8 mouse cellular contexts compared by ENCODE assay signal in genomic region chr2:62646671-62647289, GRCm38 (mm10). TPM values are rescaled to one million over a fixed set of nuclear protein-coding genes. Genes with fewer than 3 reads are reported as not detected.
DNase-seq lines count a peak whose midpoint lies in the region; ATAC-seq lines count a peak whose summit lies in the region.

No protein-coding gene starts in this region.

- ATAC-seq in embryonic facial prominence, embryonic 12.5 days (ENCODE audit: insufficient number of reproducible peaks, insufficient read depth, low FRiP score, low TSS enrichment): no peak
- ATAC-seq in hindbrain, embryonic 14.5 days (ENCODE audit: low FRiP score): peak; percentile 62

- no peaks in the 10 kb centered on the region for H3K36me3 ChIP-seq in embryonic facial prominence, embryonic 12.5 days
- H3K36me3 ChIP-seq in hindbrain, embryonic 14.5 days (replicated peaks; ENCODE audit: control insufficient read depth, insufficient read depth): no peaks in the 10 kb centered on the region
- no peaks in the 10 kb centered on the region for H3K36me3 ChIP-seq in midbrain, embryonic 10.5 days

- WGBS in embryonic facial prominence, embryonic 12.5 days: 25% methylated on average over 6 of the region's 6 CpGs
- WGBS in hindbrain, embryonic 14.5 days: 8% methylated on average over 6 of the region's 6 CpGs
- WGBS in midbrain, embryonic 10.5 days: 23% methylated on average over 6 of the region's 6 CpGs

- H3K9ac ChIP-seq in embryonic facial prominence, embryonic 12.5 days: peak overlapping the region; percentile 48; the same call in 1 of the 2 replicates
- H3K9ac ChIP-seq in hindbrain, embryonic 14.5 days: 0 out of 2 replicates have a peak overlapping the region, but pooled peaks have one; percentile 47

- H3K4me1 ChIP-seq in embryonic facial prominence, embryonic 12.5 days: no peaks in the 10 kb centered on the region
- 0 out of 2 replicates have a peak, but pooled peaks cover 4% of the 10 kb centered on the region for H3K4me1 ChIP-seq in hindbrain, embryonic 14.5 days (replicated peaks; ENCODE audit: control insufficient read depth, insufficient read depth, low read length)
- H3K4me1 ChIP-seq in midbrain, embryonic 10.5 days: peaks cover 14% of the 10 kb centered on the region

- peak overlapping the region; percentile 74 for H3K4me2 ChIP-seq in embryonic facial prominence, embryonic 12.5 days (replicated peaks)
- H3K4me2 ChIP-seq in hindbrain, embryonic 14.5 days (replicated peaks): peak overlapping the region; percentile 80

- peak; percentile 52 for DNase-seq in heart, adult 11 months
- no peak for DNase-seq in heart, postnatal 4 days
- DNase-seq in hindbrain, embryonic 14.5 days (ENCODE audit: low spot score): no peak
- no peak for DNase-seq in midbrain, embryonic 10.5 days (ENCODE audit: low spot score)
- no peak for DNase-seq in adrenal gland, adult 8-10 months
- DNase-seq in cerebellum, adult 9-10 months: no peak
- DNase-seq in layer of hippocampus, adult 11-12 months (ENCODE audit: low spot score): no peak

- peak overlapping the region; percentile 51 for H3K4me3 ChIP-seq in embryonic facial prominence, embryonic 12.5 days
- H3K4me3 ChIP-seq in hindbrain, embryonic 14.5 days (replicated peaks; ENCODE audit: low read length): peak overlapping the region; percentile 43
- peak overlapping the region; percentile 63 for H3K4me3 ChIP-seq in midbrain, embryonic 10.5 days

- H3K27me3 ChIP-seq in embryonic facial prominence, embryonic 12.5 days: 0 out of 2 replicates have a peak, but pooled peaks cover 2% of the 10 kb centered on the region
- peaks cover 15% of the 10 kb centered on the region; the same call in 1 of the 2 replicates for H3K27me3 ChIP-seq in hindbrain, embryonic 14.5 days (ENCODE audit: control insufficient read depth, insufficient read depth, low read length)
- peaks cover 27% of the 10 kb centered on the region for H3K27me3 ChIP-seq in midbrain, embryonic 10.5 days (ENCODE audit: low read depth, poor library complexity, severe bottlenecking)

- H3K9me3 ChIP-seq in embryonic facial prominence, embryonic 12.5 days: no peaks in the 10 kb centered on the region
- no peaks in the 10 kb centered on the region for H3K9me3 ChIP-seq in hindbrain, embryonic 14.5 days (ENCODE audit: control insufficient read depth, low read length)
- H3K9me3 ChIP-seq in midbrain, embryonic 10.5 days (replicated peaks): no peaks in the 10 kb centered on the region

- H3K27ac ChIP-seq in embryonic facial prominence, embryonic 12.5 days: no peak overlapping the region
- no peak overlapping the region for H3K27ac ChIP-seq in hindbrain, embryonic 14.5 days
- peak overlapping the region; percentile 82 for H3K27ac ChIP-seq in midbrain, embryonic 10.5 days (replicated peaks)

RNA-seq across cellular contexts. Expression of gene Ifih1, which starts 0.7 kb away (rescaled TPM):
- total RNA-seq in heart, postnatal 4 days (2021): 1 to 10 TPM; 3.2 to 4.3 TPM
- polyA plus RNA-seq in embryonic facial prominence, embryonic 12.5 days (2016; fragmentation: Nextera tagmentation; extraction: Ambion mirVana): 1.7 and 1.9 TPM in 2 replicates
- 2.1 and 2.2 TPM in 2 replicates for polyA plus RNA-seq in hindbrain, embryonic 14.5 days (2014; fragmentation: Nextera tagmentation; extraction: Ambion mirVana)
- 0.43 and 0.93 TPM in 2 replicates for polyA plus RNA-seq in midbrain, embryonic 10.5 days (2016; fragmentation: Nextera tagmentation; extraction: Ambion mirVana)
- total RNA-seq in adrenal gland, adult 8-10 months (2022): 10 to 100 TPM; 11.9 to 13.4 (median 12.8) TPM

RNA-seq across cellular contexts. Expression of gene Gca, which starts 17.3 kb away (rescaled TPM):
- total RNA-seq in heart, postnatal 4 days (2021): 10 to 100 TPM; 36.4 to 38.0 TPM
- polyA plus RNA-seq in embryonic facial prominence, embryonic 12.5 days (2016; fragmentation: Nextera tagmentation; extraction: Ambion mirVana): 2.7 TPM in 2 replicates
- 4.2 and 4.5 TPM in 2 replicates for polyA plus RNA-seq in hindbrain, embryonic 14.5 days (2014; fragmentation: Nextera tagmentation; extraction: Ambion mirVana)
- 1.5 and 2.0 TPM in 2 replicates for polyA plus RNA-seq in midbrain, embryonic 10.5 days (2016; fragmentation: Nextera tagmentation; extraction: Ambion mirVana)
- 1 to 10 TPM; 2.8 to 7.5 (median 3.5) TPM for total RNA-seq in adrenal gland, adult 8-10 months (2022)
